Mouse (Mus musculus) left cerebral cortex, adult 8-10 months (tissue): Measurements from ENCODE around the gene Krt82. TPM values are rescaled to one million over a fixed set of nuclear protein-coding genes. Genes with fewer than 3 reads are reported as not detected.
A peak's percentile ranks its signal among the peaks of the same experiment; 100 is the strongest.

Source experiments
- DNase-seq, 2 experiments: peaks; one replicate each; pipeline ENCODE4 v3.0.0; 2022; ENCODE audit warnings: low spot score in 2 of 2
- total RNA-seq, 4 experiments: library from RNA; stranded (reverse); gene quantifications; 2 replicates each; pipeline ENCODE4 v1.2.4; 2022

Krt82 gene
- total RNA-seq: not detected

DNA sequence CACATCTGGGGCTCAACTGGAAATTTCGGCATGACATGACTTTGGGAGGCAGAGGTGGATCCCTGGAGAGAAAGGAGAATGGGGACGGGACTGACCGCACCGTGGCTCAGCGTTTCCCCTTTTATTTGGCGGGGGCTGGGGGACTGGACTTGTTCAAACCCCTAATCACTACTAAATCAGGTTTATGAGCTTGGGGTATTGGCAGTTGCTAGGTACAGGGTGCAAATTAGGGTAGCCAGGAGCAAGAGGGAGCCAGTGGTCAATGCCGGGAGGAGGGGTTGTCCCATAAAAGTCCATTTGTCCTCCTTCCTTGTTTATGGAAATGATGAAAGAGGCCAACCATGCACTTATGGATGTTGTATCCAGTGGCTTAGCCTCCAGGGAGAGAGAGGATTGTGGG lies at the start of gene Krt82:
Krt82 (minus strand) TSS at position 101 of the 400 bp plus-strand sequence.
- no peak for DNase-seq

DNA sequence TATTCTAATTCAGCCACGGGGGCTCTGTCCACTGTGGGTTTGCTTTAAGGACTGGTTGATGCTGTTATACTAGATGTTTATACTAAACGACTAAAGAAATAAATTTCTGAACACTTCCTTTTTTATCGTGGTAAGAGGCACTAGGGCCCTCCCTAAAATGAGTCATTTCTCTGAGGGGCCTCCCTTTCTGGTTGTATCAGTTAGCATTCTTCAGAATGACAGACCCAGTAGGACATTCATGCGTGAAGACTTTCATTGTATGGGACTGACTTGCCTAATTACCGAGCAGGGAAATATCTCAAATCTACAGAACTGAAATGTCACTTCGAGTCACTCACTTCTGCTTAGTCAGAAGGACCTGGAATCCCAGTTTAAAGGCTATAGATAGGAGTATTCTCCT lies 48.7 kb upstream of the Krt82 start:
- no peak for DNase-seq

DNA sequence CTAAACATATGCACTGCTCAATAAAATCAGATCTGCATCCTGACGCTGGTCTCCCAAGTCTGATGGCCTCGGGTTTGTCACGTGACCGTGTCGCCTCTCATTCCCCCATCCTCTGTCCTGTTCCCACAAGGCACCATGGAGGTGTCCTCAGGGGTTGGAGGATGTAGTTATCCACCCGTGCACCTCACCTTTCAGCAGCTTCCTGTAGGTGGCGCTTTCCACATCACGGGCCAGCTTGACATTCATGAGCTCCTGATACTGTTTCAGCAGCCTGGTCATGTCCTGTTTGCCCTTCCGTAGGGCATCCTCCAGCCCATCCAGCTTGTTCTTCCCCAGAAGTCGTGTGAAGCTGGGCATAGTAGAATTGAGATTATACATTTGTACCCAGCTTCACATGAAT lies 37.7 kb upstream of the Krt82 start:
- no peak for DNase-seq

DNA sequence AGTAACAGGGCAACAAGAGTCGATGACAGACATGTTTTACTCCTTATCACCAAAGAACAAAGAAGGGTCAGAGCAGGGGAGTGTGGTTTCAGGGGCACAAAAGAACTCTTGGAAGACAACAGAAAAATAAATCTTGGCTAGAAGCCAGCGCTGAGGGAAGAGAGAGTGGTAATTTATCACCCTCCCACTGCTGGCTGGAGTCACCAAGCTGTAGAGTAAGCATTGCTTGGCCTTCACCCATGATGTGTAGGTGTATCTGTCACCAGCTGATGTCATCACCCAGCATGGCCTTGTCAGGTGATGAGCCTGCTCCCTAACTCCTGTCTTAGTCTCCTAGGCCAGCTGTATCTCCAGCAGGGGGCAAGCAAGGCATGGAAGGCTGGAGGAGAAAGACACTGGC lies 34.0 kb upstream of the Krt82 start:
- DNase-seq: no peak

DNA sequence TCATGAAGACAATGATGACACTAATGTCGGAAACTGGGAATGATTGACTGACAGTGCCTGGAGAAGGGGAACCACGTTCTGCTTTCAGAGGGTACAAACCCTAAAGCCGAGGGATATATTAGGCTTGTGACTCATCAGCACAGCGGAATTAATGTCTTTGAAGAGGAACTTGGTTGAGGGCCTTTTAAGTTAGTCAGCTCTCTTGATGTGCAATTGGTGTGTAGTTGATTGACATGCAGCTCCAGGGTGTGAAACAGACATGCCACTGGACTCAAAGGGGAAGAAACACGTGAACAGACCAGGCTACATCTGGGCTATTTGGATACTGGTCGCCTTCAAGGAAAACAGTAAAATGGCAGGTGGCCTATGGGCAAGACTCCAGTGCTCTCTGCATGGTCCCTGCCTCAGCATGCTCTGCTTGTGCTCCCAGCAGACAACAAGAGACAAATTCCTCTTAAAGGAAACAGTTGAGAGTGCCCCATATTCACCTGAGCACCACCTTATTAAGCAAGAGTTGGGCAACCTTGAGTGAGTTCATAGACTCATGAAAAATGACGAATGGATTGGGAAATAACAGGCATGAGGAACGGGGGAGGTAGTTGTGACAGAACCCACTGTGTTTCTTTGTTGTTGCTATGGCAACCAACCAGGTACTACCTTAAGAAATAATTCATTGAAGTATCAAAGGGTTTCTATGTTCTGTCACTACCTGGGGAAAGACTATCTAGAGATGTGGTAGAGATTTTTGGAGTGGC lies 32.9 kb upstream of the Krt82 start:
- no peak for DNase-seq

DNA sequence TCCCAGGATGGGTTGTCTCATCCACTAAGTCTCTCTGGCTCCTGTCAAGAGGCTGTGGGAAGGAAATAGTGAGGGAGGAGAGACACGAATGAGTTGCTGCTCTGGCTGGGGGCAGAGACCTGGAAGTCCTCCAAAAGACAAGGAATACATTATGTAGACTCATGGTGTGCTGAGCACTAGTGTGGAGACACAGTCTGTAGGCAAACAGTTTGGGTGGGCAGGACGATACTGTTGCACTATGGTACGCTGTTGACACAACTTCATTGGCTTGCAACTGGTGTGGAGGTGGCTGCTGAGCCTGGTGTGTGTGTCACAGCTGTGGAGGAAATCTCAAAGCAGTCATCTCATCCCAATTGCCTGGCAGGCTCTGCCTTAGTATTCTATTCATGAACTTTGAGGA lies 31.2 kb upstream of the Krt82 start:
- DNase-seq: peak in 1 of 2 experiments; percentile 30

DNA sequence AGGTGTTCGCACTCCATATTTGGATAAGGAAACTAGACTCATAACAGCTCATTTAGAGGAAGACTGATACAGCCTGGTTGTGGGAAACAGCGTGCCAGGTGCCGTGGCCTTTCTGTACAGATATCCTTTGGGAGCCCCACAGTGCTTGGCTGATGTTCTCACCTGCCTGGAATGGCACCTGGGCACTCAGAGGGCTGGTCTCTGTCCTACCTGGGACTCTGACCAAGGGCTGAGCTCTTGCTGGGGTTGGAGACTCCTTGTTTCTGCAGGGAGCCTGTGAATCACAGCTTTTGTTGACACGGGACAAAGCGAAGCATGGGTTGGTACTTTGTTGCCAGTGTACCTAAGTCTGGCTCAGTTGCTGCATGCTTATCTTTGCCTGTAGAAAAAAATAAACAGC lies 25.0 kb upstream of the Krt82 start:
- no peak for DNase-seq

DNA sequence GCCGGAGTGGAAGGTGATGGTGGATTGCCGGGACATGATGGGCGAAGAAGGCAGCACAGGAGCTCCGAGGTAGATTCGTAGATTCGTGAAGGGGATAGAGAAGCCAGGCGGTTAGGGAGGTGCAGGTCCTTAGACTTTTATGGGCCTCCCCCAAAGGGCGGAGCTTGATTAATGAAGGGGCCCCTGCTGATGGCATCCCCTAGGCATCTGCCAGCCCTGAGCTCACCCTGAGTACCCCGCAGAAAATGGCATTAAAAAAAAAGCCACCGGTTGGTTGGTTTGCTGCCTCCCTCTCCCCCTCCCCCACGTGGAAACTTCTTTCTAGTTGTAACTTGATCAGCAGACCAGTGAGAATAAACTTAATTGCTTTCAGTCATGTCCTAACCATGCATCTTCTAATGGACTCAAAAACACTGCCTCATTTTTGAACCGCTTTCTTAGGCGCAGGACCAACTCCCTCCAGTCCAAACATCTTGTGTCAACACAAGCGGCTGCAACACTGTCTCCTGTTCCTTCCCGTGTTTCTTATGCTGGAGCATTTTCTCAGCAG lies 23.4 kb upstream of the Krt82 start, which contains the start of gene Krt75:
Krt75 (minus strand) TSS at position 109 of the 550 bp plus-strand sequence.
- DNase-seq: no peak

DNA sequence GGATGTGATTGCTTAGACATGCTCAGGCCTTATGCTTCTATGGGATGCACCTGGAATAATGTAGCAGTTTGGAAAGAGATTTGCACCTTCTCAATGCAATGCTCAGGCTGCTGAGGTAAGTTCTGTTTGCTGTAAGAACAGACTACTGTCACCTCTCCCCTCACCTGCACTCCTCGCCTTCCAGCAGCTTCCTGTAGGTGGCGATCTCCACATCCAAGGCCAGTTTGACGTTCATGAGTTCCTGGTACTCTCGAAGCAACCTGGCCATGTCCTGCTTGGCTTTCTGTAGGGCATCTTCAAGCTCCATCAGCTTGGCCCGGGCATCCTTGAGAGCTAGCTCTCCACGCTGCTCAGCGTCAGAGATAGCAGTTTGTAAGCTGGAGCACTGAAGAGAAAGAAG lies 17.3 kb upstream of the Krt82 start:
- DNase-seq: no peak

DNA sequence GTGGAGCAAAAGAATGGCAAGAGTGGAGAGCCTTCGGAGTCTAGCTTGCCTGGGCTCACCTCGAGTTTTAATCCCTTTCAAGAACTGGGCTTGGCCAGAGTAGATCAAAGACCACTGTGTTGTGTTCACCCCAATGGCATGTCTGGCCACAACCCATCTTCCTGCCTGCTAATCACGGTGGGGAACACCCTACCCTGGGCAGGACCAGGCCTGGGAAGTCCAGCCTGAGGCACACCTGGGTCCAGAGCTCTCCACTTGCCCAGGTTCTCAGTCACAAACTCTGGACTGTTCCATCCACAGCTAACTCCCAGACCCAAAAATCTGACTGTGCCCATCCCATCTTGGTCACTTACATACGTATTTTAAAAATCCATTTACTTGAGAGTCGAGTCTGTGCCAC lies 12.4 kb upstream of the Krt82 start, which contains the start of gene Krt90:
Krt90 (minus strand) TSS at position 101 of the 400 bp plus-strand sequence.
- DNase-seq: no peak

DNA sequence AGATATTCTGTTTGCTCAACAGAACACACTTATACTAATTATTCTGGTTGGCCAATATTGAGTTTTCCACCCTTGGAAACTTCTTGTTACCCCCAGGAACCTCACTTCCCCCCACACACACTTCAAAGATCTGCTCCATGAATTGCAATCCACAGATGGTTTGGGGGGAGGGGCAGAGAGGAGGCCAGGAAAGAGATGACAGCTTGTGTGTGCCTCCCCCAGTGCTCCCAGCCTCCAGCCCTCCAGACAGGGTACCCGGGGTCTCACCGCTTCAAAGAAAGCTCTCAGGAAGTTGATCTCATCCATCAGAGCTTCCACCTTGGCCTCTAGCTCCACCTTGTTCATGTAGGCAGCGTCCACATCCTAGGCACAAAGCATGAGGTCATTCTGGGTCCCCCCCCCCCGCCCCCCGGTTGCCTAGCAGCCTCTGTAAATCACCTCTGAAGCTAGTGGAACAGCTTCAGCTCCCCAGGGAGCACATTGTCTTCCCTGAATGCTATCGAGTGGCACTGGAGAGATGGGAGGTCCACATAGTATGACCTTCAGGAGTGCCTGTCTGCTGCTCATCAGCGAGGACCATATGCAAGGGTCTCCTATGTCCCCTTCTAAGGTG lies 7.7 kb upstream of the Krt82 start:
- no peak for DNase-seq

DNA sequence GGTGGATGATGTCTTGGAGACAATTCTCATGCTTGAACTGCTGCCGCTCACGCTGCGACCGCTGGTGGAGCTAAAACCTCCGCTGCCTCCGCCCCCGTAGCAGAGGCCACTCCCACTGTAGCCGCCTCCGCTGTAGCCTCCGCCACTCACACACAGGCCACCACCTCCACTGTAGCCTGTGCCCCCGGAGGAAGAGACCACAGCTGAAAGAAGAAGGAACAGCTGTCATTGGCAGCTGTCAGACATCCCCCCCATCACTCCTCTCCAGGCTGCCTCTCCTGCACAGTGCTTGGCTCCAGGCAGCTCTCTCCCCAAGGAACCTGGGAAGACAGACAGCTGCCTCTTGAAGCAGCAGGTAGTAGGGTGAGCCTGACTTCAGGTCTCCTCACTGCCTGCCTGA lies 2.7 kb upstream of the Krt82 start:
- DNase-seq: no peak

DNA sequence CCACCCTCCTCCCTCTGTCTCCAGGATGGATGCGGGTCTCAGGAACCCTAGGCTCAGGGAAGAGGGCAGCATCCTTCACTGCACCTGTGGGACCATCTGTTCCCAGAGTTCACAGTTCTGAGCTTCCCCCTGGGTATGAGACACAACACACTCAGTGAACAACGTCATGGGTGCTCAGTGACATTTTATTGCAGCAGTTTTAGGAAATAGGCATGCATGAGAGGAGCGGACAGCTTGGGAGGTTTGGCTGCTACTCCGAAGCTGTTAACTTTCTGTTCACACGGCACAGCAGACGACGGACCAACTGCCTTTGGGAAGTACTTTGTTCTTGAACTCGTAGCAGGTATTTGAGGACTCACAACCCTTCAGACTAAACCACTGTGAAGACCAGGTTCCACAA lies 1.7 kb upstream of the Krt82 start:
- peak in 1 of 2 experiments; percentile 12 for DNase-seq

DNA sequence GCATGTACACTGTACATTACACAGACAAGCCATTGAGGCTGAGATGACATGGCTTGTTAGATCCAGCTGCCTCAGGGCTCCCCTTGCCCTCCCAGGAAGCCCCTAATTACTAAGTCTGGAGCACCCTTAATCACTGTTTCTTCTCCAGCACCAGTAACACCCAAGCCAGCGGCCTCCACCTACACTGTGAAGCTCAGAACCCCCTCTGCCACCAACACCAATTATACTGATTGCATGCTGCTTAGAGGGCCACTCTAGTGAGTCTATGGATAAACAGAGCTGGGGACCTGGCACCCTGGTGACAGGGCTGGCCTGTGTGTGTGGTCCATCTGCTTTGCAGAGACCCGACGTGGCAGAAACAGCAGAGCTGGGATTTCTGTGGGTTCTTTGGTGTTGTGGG lies 6.0 kb downstream of the Krt82 start:
- DNase-seq: no peak

DNA sequence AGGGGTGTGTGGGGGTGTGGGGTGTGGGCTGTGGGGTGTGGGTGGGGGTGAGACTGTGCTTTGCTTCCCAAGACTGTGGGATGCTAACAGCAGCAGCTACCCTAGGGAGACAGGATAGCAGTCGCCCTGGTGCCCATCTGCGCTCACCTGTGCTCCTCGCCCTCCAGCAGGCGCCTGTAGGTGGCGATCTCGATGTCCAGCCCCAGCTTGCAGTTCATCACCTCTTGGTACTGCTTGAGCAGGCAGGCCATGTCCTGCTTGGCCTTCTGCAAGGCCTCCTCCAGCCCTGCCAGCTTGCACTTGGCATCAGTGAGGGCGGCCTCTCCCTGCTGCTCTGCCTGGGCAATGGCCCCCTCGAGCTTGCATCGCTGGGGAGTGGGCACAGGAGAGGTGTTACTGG lies 7.9 kb downstream of the Krt82 start:
- no peak for DNase-seq

DNA sequence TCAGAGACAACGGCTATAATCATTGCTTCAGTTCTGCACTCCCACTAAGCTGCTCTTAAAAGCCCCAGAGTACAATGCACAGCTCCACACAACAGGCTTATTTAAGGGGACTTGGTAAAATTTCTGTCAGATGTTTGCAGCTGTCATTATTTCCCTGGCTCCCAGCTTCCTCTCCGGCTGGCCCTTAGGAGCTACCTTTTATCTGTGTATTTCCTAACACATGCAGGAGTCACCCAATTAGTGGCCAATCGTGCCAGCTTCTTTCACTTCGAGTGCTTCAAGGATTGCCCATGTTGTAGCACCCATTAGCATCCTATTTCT lies 11.9 kb downstream of the Krt82 start:
- no peak for DNase-seq

DNA sequence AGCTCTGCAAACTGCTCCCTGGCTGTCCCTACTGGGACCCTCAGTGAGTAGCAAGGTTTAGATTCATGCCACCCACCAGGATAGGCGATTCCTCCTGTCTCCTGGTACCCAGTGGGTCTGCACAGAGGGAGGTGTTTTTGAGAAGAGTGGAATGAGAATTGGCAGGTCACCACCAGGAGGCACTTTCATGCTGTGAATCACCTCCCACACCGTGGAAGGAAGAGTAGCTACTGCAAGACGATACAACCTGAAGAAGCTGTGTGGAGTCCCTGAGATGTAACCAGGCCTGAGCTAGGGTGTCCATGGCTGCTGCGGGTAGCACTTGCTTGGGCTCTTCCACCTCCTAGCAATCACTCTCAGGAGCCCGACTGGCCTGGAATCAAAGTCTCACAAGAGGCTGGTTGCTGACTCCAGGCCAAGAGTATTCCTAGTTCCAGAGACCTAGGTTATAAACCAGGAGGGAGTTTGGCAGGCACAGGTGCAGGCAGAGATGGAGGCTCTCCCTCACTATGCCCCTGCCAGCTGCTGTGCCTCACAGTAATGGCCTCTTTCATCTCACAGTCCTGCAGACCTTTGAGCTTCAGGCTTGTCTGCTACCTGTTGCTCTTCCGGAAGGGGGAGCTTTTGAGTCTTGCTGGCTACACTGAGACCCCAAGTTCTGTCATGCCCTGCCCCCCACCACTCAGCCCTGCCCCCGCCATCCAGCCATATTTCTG lies 12.4 kb downstream of the Krt82 start:
- DNase-seq: no peak

DNA sequence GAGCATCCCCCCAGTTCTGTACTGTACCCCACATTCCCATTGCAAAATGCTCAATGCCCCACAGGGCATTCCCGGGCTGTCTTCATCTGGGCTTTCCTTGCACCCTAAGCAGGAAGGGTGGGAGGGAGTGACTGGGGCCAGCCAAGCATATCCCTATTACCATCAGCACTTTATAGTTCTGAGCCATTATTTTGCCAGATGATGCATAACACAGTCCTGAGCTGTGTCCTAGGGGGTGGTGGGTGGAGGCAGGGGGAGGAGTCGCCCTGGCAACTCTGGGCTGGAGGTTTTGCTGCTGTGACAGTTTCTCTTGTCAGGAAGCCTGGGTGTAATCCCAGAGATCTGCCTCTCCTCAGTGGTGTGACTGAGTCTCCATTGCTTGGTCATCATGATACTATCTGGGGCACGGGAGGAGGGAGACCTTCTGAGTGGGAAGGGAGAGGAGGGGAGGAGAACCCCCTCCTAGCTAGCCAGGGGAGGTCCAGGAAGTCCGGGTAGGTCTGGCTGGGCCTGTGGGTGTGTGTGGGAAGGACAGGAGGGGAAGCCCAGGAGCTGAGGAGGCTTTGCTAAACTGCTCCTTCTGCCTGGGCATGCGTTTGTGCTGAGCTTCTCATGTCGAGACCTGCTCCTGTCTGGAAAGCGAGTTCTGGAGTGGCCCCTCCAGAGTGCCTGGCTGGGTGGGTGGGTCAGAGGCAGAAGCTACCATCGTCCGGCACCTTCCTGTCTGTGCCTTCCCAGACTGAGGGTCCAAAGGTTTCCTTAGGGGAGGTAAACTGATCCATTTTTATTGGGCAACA lies 14.2 kb downstream of the Krt82 start:
- no peak for DNase-seq

DNA sequence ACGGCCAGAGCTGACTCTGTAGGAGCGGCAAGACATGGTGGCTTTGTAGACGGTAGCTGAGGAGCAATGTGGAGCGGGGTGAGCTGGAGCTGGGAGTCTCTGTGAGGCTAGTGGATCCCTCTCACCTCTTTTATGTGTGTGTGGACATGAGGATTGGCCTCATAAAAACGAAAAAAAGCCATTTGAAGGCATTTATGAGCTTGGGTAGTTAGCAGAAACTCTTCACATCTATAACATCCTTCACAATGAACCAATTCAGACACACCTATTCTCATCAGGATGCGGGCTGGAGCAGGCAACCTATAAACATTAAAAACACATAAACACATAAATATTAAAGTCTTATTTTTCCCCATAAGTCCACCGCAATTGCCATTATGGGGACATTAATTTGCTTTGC lies 17.7 kb downstream of the Krt82 start, which contains the start of gene Krt84:
Krt84 (minus strand) TSS at position 101 of the 400 bp plus-strand sequence.
- no peak for DNase-seq

DNA sequence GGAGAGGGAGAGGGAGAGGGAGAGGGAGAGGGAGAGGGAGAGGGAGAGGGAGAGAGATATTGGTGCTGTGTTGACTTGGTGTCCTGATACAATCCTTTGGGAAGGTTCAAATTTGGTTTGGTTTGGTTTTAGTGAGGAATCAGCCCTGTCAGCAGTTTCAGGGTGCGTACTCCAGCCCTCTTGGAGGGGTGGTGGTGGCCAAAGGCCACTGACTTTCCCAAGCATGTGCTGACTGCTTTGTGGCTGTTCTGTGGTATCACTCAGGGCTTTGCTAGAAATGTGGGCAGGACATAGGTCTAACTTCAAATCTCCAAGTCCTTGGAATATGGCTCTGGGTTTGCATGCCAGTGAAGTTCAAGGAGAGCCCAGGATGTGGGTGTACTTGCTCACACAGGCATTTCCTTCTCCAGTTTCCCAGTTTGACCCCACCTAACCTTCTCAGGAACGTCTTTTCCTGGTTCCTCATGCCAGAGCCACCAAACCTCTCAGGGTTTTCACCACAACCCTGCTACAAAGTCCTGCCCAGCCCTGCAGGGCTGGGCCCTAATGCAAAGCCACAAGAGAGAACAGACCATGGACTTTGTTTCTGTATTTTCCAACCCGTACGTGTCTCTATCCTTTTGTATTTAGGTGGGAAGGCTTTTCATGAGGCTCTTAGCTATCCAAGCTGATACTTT lies 27.8 kb downstream of the Krt82 start:
- DNase-seq: no peak

DNA sequence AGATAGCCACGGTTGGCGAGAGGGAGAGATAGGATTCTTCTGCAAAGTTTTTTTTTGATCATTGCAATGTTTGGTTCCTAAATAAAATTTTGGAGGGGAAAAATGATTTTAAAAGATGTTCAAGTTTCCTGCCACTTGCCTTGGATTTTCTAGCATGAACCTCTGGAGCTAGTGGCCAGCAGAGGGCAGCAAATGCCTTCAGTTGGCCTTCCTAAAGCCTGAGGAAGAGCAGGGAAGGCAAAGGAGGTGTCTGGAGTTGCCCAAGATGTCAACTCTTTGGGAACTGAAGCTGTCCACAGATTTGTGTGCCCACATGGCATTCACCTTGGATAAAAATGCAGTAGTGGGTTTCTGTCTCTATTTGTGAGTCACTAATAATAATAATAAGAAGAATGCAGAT lies 30.7 kb downstream of the Krt82 start:
- DNase-seq: peak; percentile 40 to 71
